ENCODE assay signal across 32 mouse cellular contexts in the genomic region with DNA sequence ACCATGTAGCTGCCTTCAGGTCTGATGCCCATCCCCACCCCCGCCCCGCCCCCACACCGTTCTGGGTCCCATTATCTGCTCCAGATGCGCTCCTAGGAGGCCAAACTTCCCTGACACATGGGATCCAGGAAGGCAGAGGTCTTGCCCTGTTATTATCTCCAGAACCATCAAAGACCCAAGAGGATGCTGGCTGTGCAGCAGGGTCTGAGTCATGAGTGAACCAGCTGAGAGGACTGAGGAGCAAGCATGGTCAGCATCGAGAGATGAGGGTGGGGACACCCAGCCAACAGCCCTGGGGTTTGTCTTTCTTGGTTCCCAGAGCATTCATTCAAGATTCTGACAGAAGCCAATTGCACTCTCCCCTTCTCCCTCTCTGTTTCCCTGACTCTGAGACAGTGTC. TPM values are rescaled to one million over a fixed set of nuclear protein-coding genes. Genes with fewer than 3 reads are reported as not detected.
DNase-seq lines count a peak whose midpoint lies in the region; ATAC-seq and TF ChIP-seq lines count a peak whose summit lies in the region.
"Had no signal": no experiment of that assay in that cellular context is flagged by ENCODE, and none has a peak within 500 bp of the region (broad histone marks: within the 10 kb centered on the region; RNA-seq: fewer than 3 reads in every experiment).

No protein-coding gene starts in this region.

- TF ChIP-seq CTCF in embryonic fibroblast, embryonic 13.5 days (IDR thresholded peaks at IDR 0.05; ENCODE audit: borderline replicate concordance, insufficient read depth, low read length): no peak

- peaks cover 34% of the 10 kb centered on the region for H3K4me1 ChIP-seq in hindbrain, embryonic 12.5 days
- no peaks in the 10 kb centered on the region for H3K4me1 ChIP-seq in hindbrain, embryonic 11.5 days (replicated peaks; ENCODE audit: control insufficient read depth, insufficient read depth, low read length)
- H3K4me1 ChIP-seq in embryonic fibroblast, embryonic 13.5 days (ENCODE audit: control insufficient read depth, insufficient read depth, low read length): peaks cover 17% of the 10 kb centered on the region; the same call in 1 of the 2 replicates

- 59% methylated on average over 5 of the region's 5 CpGs for WGBS in hindbrain, embryonic 12.5 days
- 61% methylated on average over 5 of the region's 5 CpGs for WGBS in hindbrain, embryonic 11.5 days

- H3K4me3 ChIP-seq in hindbrain, embryonic 12.5 days: no peak overlapping the region
- no peak overlapping the region for H3K4me3 ChIP-seq in hindbrain, embryonic 11.5 days (ENCODE audit: low read depth, low read length)
- no peak overlapping the region for H3K4me3 ChIP-seq in embryonic fibroblast, embryonic 13.5 days (ENCODE audit: insufficient read depth, low read length)
- H3K4me3 ChIP-seq: heart, embryonic 12.5 days; intestine, embryonic 15.5 days; layer of hippocampus, adult 2 months; liver, embryonic 13.5 days; neural tube, embryonic 12.5 days had no signal

- H3K4me2 ChIP-seq in hindbrain, embryonic 12.5 days (replicated peaks): no peak overlapping the region
- H3K4me2 ChIP-seq in hindbrain, embryonic 11.5 days (replicated peaks; ENCODE audit: low read depth, low read length): no peak overlapping the region
- H3K4me2 ChIP-seq: heart, embryonic 12.5 days; intestine, embryonic 15.5 days; midbrain, embryonic 11.5 days; neural tube, embryonic 12.5 days had no signal

- no peak for DNase-seq in hindbrain, embryonic 11.5 days (ENCODE audit: low spot score)
- DNase-seq in 3T3-L1 (ENCODE audit: low read depth, low spot score): peak; percentile 73
- peak; percentile 83 for DNase-seq in MN1 (ENCODE audit: low spot score)
- no peak for DNase-seq in embryo, embryonic 9.5 days (ENCODE audit: extremely low spot score)
- DNase-seq in embryo, embryonic 11 days: no peak
- DNase-seq: adrenal gland, postnatal 25 days; cerebellum, adult 11-12 months; cerebellum, postnatal 10 days; forebrain, postnatal 0 days; gastrocnemius, postnatal 25 days; heart, adult 11 months; heart, postnatal 4 days; kidney, adult 8-10 months; kidney, postnatal 25 days; liver, embryonic 13.5 days; lung, adult 2 months; lung, postnatal 14 days; right cerebral cortex, adult 18-20 months; right cerebral cortex, postnatal 4 days; thymus, adult 18-20 months; thymus, postnatal 25 days had no signal

- TF ChIP-seq POLR2A in embryonic fibroblast, embryonic 13.5 days (IDR thresholded peaks at IDR 0.05; ENCODE audit: low read depth, low read length): no peak

- no peaks in the 10 kb centered on the region for H3K9me3 ChIP-seq in hindbrain, embryonic 12.5 days (replicated peaks)
- H3K9me3 ChIP-seq in hindbrain, embryonic 11.5 days (ENCODE audit: control insufficient read depth, low read length): no peaks in the 10 kb centered on the region
- H3K9me3 ChIP-seq: G1E; heart, embryonic 12.5 days; intestine, embryonic 15.5 days; liver, embryonic 13.5 days; neural tube, embryonic 12.5 days had no signal

- 0 out of 2 replicates have a peak overlapping the region, but pooled peaks have one; percentile 17 for H3K27ac ChIP-seq in hindbrain, embryonic 12.5 days
- no peak overlapping the region for H3K27ac ChIP-seq in hindbrain, embryonic 11.5 days (ENCODE audit: low read depth, low read length)
- peak overlapping the region; percentile 14; the same call in 1 of the 2 replicates for H3K27ac ChIP-seq in embryonic fibroblast, embryonic 13.5 days (ENCODE audit: insufficient read depth, low read length)
- H3K27ac ChIP-seq: hindbrain, postnatal 0 days; intestine, embryonic 15.5 days; layer of hippocampus, adult 2 months; liver, embryonic 13.5 days; neural tube, embryonic 12.5 days; stomach, postnatal 0 days had no signal

- no peak for ATAC-seq in hindbrain, embryonic 12.5 days (ENCODE audit: low FRiP score)
- no peak for ATAC-seq in hindbrain, embryonic 11.5 days (ENCODE audit: low FRiP score)
- ATAC-seq: forebrain, postnatal 0 days; hindbrain, postnatal 0 days; intestine, embryonic 15.5 days; midbrain, embryonic 16.5 days had no signal

- no peak overlapping the region for H3K9ac ChIP-seq in hindbrain, embryonic 12.5 days
- no peak overlapping the region for H3K9ac ChIP-seq in hindbrain, embryonic 11.5 days (ENCODE audit: low read depth, low read length)
- H3K9ac ChIP-seq: forebrain, postnatal 0 days; heart, embryonic 12.5 days; intestine, embryonic 15.5 days; liver, embryonic 13.5 days; neural tube, embryonic 12.5 days had no signal

- no peaks in the 10 kb centered on the region; the same call in 1 of the 2 replicates for H3K27me3 ChIP-seq in hindbrain, embryonic 12.5 days
- H3K27me3 ChIP-seq in hindbrain, embryonic 11.5 days (ENCODE audit: control insufficient read depth, insufficient read depth, low read length): no peaks in the 10 kb centered on the region
- H3K27me3 ChIP-seq: heart, embryonic 12.5 days; intestine, embryonic 15.5 days; neural tube, embryonic 12.5 days had no signal

- H3K36me3 ChIP-seq in hindbrain, embryonic 12.5 days: no peaks in the 10 kb centered on the region
- no peaks in the 10 kb centered on the region for H3K36me3 ChIP-seq in hindbrain, embryonic 11.5 days (ENCODE audit: control insufficient read depth, insufficient read depth, low read length)
- H3K36me3 ChIP-seq: G1E; heart, embryonic 12.5 days; intestine, embryonic 15.5 days; liver, embryonic 13.5 days; neural tube, embryonic 12.5 days had no signal

RNA-seq across cellular contexts. Expression of a gene that starts 51.6 kb away (rescaled TPM):
- 36.7 and 42.8 TPM in 2 replicates for polyA plus RNA-seq in hindbrain, embryonic 12.5 days (2016; fragmentation: Nextera tagmentation; extraction: Ambion mirVana)
- polyA plus RNA-seq in hindbrain, embryonic 11.5 days (2014; fragmentation: Nextera tagmentation; extraction: Ambion mirVana): 16.7 and 22.7 TPM in 2 replicates
- 98.0 and 103 TPM in 2 replicates for polyA plus RNA-seq in embryonic fibroblast, embryonic 13.5 days (2011; ENCODE audit: insufficient read length, low read depth, missing spikeins)
- polyA plus RNA-seq: G1E had no signal

Comparison
In these comparisons a context has a peak if more than half of its experiments do, and no peak if none do; other contexts are left out.
1. DNase-seq: peak in 3T3-L1 (single experiment) and MN1 (single experiment); none in hindbrain, embryonic 11.5 days (single experiment), embryo, embryonic 9.5 days (single experiment) and embryo, embryonic 11 days (single experiment).